Mouse (Mus musculus): ENCODE results near the gene Btbd2.

GRCm38 (mm10) chr10:80693401-80694045, 36.7 kb upstream of the Btbd2 start:
- TF ChIP-seq CTCF (conservative IDR thresholded peaks at IDR 0.05; ENCODE audit: low read length) (no peak), POU5F1 (IDR thresholded peaks at IDR 0.05; ENCODE audit: borderline replicate concordance, low read length) (no peak)

Measured in E14TG2a.4 (cell line).